Mouse (Mus musculus): ENCODE measurements around the gene Gm19426.

GRCm38 (mm10) chr2:84788316-84788715 lies 44.9 kb upstream of the Gm19426 start:
- no peak for TF ChIP-seq CTCF (IDR thresholded peaks at IDR 0.05; ENCODE audit: low read depth)
- no peak for TF ChIP-seq EP300 (IDR thresholded peaks at IDR 0.05; ENCODE audit: low read depth)
